Mouse (Mus musculus) T-helper 17 cell (primary cell): ENCODE data around the gene 4930558C23Rik.
"Not testable (repeated sequence)": the region's sequence is repeated elsewhere in the genome, so short reads cannot be mapped to it uniquely, and the experiment has no call there.

Source experiments
- in situ Hi-C, 2 experiments: fragments of 300-600 bp; cut with MboI, MseI; formaldehyde crosslinking; loops; 1 replicate in 1 of 2; 2 replicates in 1 of 2; pipeline ENCODE4 v1.15.1; 2025; ENCODE audit warnings: high pct_unique_total_duplicates in 2 of 2

Gene 4930558C23Rik

DNA sequence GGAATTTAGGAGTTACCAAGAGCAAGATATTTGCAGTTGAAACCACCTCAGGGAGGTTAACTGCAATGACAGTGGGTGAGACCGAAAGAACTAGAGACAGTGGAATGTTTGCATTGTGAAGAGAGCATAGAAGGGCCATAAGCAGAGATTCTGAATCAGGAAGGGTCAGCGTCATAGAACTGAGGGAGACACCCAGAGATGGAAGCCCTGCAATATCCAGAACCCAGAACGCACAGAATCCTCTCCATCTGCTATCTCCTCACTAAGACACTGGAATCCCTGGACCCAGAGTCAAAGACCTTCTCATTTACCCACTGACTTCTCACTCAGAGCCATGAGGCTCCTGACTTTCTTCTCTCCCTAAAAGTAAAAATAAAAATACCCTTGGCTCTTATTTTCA, at the start of gene 4930558C23Rik:
4930558C23Rik (minus strand) TSS at position 101 of the 400 bp plus-strand sequence.
- in situ Hi-C loops = no loop called here

DNA sequence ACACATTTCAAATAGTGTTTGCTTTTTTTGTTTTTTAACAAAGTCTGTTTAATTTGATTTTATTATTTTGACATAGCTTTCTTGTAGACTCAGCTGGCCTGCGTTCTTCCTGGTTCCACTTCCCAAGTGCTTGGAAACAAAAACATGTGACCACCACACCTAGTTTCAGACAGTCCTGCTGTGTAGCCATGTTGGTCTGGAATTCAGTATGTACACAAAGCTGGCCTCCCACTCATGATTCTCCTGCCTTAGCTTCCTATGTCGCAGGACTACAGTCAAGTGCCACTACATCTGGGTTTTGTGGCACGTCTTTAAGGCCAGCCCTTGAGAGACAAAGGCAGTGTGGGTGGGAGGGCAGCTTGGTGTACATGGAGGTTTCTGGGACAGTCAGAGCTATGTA, 48.3 kb upstream of the 4930558C23Rik start:
- in situ Hi-C loops = loop anchor here in 1 of 2 experiments (10.0 kb wide), 1 partner anchor 106 kb away; no protein-coding TSS in a partner anchor

DNA sequence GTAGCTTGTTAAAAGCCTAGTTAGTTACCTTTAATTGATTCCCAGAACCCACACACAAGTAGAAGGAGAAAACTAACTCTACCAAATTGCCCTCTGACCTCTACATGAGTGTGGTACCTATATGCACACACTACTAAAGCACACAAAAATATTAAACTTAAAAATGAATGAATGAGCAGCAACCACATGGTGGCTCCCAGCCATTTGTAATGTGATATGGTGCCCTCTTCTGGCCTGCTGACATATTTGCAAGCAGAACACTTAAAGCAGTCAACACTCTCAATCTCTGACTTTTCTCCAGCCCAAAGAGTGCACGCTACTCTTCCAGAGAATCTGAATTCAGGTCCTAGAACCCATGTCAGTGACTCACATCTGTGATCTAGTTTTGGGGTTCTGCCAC, 47.8 kb upstream of the 4930558C23Rik start:
- in situ Hi-C loops = loop anchor here in 1 of 2 experiments (10.0 kb wide), 1 partner anchor 106 kb away; no protein-coding TSS in a partner anchor

DNA sequence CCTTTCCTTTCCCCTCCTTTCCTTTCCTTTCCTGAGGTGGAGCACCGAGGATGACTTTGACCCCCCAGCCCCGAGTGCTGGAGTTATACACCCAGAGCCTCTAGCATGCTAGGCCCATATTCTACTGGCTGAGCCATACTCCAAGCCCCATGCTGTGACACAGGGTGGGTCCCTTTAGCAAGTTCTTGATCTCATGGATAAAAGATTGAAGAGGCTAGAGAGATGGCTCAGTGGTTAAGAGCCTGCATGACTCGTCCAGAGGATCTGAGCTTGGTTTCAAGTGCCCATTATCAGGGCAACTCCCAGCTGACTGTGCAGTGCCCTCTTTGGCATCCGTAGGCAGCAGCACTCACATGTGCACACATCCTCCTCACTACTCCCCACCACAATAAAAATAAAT, 42.7 kb upstream of the 4930558C23Rik start:
- in situ Hi-C loops = no loop called here

- in situ Hi-C loops = no loop called here
Measured at GRCm38 (mm10) chr3:95442406-95443117, 39.9 kb upstream of the 4930558C23Rik start.

GRCm38 (mm10) chr3:95439670-95440069, 37.0 kb upstream of the 4930558C23Rik start:
- in situ Hi-C loops = loop anchor here in 1 of 2 experiments (10.0 kb wide), 1 partner anchor 1195 kb away; the partner anchor contains the start of genes Gm42957 and Pex11b

DNA sequence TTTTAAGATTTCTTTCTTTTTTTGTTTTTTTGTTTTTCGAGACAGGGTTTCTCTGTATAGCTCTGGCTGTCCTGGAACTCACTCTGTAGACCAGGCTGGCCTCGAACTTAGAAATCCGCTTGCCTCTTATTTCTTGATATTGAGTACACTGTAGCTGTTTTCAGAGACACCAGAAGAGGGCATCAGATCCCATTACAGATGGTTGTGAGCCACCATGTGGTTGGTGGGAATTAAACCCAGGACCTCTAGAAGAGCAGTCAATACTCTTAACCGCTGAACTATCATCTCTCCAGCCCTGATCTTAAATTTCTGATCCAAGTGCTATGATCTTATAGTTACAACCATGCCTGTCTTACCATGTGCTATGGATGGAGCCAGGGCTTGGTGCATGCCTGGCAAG, 36.0 kb upstream of the 4930558C23Rik start:
- in situ Hi-C loops = loop anchor here in 1 of 2 experiments (10.0 kb wide), 1 partner anchor 1196 kb away; the partner anchor contains the start of genes Gm42957 and Pex11b

DNA sequence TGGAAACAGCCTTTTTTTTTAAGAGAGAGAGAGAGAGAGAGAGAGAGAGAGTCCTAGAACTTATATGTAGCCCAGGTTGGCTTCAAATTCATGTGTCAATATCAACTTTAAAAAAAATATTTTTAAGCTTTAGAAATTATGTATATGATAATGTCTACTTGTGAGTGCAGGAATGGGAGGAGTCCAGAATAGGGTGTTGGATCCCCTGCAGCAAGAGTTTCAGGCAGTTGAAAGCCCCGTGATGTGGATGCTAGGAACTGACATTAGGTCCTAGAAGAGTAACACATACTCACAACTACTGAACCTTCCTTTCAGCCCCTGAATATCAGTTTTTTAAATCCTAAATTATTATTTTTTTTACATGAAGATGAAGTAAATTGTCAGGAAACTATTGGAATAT, 32.9 kb upstream of the 4930558C23Rik start:
- in situ Hi-C loops = loop anchor here in 1 of 2 experiments (10.0 kb wide), 1 partner anchor 1199 kb away; the partner anchor contains the start of genes Gm42957 and Pex11b

DNA sequence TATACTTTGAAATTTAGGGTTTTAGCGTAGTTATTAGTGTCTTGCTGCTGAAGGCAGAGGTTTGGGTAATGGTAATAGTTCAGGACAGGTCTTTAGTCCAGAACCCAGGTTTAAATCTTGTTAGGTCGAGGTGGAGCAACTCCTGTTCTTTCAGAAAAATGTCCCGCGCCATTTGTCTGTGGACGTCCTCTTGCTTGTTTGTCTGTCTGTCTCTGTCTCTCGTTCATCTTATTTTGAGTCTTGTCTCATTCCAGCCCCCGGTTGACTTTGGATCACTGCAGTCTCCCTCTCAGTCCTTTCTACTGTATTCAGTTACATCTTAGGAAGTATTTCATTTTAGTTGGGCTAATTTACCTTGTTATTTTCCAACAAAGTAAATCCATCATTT, 32.3 kb upstream of the 4930558C23Rik start:
- in situ Hi-C loops = loop anchor here (5.0 to 10.0 kb wide), 2 partner anchors 83 to 1200 kb away; partner anchors contain the start of genes Gm42957 (in 1 of the 2) and Pex11b (in 1 of the 2)

DNA sequence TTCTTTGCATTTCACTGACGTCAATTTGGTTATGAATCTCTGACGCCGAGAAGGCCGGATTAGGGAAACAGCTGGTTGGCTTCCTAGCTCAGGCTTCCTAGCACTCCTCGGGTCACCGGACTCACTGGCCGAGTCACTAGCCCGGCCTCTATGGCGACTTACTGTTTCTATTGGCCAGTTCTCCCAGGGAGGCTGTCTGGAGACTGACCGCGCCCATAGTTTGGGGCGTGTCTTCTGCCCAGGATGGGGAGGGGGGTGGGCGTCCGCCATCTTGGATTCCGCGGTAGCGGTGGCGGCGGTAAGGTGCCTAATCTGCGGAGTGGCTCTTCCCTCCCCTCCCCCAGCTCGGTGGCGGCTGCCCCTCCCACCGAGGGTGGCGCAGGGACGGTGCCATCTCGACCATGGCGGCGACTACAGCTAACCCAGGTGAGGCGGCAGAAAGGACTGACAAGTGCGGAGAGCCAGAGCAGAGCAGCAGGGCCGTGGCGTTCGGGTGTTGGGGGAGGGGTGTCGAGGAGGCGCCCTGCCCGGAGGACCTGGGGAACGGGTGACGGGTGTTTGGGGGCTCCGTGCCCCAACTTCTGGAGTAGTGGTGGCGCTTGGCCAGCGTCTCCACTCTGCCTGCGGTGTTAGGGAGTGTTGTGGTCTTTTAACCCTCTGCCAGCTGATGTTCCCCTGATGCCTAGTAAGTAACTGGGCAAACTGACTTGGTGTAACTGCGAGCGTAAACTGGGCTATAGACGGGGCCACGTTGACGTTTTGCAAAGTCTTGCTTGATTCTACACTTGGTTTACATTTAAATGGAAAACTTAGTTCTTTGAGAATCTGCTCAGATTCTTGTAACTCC, 31.7 kb upstream of the 4930558C23Rik start, which contains the start of gene Arnt:
Arnt (plus strand) TSS at position 253 of the 847 bp plus-strand sequence.
- in situ Hi-C loops = loop anchor here (5.0 to 10.0 kb wide), 2 partner anchors 82 to 1200 kb away; partner anchors contain the start of genes Gm42957 (in 1 of the 2) and Pex11b (in 1 of the 2)

- in situ Hi-C loops = loop anchor here (5.0 to 10.0 kb wide), 2 partner anchors 81 to 1201 kb away; partner anchors contain the start of genes Gm42957 (in 1 of the 2) and Pex11b (in 1 of the 2)
Measured at GRCm38 (mm10) chr3:95433301-95433915, 30.8 kb upstream of the 4930558C23Rik start.

GRCm38 (mm10) chr3:95428423-95428822, 25.8 kb upstream of the 4930558C23Rik start:
- in situ Hi-C loops = not testable (repeated sequence)

GRCm38 (mm10) chr3:95427891-95428238, 25.2 kb upstream of the 4930558C23Rik start:
- in situ Hi-C loops = not testable (repeated sequence)

GRCm38 (mm10) chr3:95427117-95427890, 24.7 kb upstream of the 4930558C23Rik start:
- in situ Hi-C loops = not testable (repeated sequence)

DNA sequence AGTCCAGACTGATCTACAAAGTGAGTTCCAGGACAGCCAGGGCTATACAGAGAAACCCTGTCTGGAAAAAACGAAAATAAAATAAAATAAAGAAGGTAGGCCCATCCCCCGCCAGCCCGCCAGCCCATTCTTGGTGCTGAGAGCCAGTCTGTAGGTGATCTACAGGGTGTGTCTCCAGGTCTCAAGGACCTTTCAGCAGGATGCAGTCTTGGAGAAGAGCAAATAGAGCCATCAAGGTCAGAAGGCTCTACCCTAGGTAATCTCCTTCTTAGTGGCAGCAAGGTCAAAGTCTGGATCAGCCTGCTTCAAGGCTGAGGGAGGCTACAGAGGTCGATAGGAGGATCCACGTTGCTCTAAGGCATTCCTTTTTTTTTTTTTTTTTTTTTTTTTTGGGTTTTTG, 23.8 kb upstream of the 4930558C23Rik start:
- in situ Hi-C loops = not testable (repeated sequence)

DNA sequence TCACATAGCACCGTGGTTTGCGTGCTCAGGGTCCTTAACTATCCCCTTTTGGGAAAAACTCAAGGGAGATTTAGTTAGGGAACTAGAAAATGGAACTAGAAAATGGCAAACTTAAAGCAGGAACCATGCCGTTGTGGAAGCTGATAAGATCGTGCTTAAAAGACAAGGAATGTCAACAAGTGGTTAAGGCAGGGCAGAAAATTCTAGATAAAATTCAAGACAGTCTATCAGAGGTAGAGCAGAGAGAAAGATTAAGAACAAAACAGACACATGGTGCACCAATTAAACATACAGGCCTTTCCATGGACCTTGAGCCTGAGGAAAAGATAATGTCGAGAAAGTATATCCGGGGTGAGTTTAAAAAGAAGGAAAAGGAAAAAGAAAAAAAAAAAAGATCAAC, 15.2 kb upstream of the 4930558C23Rik start:
- in situ Hi-C loops = no loop called here

DNA sequence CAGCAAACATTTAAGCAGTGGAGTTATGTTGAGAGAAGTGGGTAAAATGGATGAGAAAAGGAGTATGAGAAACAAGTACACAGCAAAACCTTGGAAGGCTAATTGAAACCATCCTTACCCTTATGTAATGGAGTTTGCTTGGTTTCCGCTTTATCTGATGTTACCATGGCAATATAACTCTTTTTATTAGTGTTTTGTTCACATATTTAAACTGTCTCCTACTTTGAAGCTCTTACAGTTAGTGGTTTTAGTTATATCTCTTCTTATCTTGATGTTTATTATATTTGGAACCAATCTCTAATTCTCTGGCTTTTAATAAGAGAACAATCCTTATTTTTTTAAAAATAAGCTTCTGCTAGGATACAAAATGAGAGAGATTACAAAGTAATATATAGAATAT, 9.6 kb upstream of the 4930558C23Rik start:
- in situ Hi-C loops = no loop called here

GRCm38 (mm10) chr3:95408852-95409251, 6.2 kb upstream of the 4930558C23Rik start:
- in situ Hi-C loops = no loop called here

- in situ Hi-C loops = no loop called here
Measured at GRCm38 (mm10) chr3:95407728-95408127, 5.1 kb upstream of the 4930558C23Rik start.

- in situ Hi-C loops = no loop called here
Measured at GRCm38 (mm10) chr3:95394385-95394784, 8.3 kb downstream of the 4930558C23Rik start.
